Mouse (Mus musculus) embryonic fibroblast, embryonic 13.5 days (primary cell): ENCODE results near the gene Olfr410.

Source experiments
- CTCF ChIP-seq: IDR thresholded peaks from 2 replicates; pipeline ENCODE4 v1.5.1; 2011; ENCODE audit warnings: mild to moderate bottlenecking, control low read depth, low read length, moderate library complexity, borderline replicate concordance; ENCODE audit not compliant: insufficient read depth
- POLR2A ChIP-seq: IDR thresholded peaks from 2 replicates; pipeline ENCODE4 v1.6.1; 2011; ENCODE audit warnings: low read depth, mild to moderate bottlenecking, control low read depth, low read length, moderate library complexity

DNA sequence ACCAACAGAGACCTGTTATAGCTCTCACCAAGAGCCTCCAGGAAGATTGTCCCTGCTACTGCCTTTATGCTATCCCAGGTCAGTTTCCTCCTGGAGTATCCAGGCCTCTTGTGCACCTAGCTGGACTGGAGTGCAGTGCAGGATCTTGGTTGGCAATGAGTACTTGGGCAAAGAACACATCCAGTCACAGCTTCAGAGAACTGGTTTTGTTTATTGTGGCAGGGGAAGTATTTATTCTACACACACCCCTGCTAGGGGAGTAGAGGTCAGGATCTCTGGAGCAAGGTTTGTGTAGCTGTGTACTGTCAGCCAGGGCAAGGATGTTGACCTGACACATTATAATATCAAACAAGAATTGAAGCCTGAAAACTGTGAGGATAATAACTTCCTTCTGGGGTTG is 9.1 kb downstream of the Olfr410 start:
- TF ChIP-seq POLR2A (no peak), CTCF (no peak)
